In genomic region chr5:88674703-88675442, GRCm38 (mm10) we compare ENCODE assay signal across 8 mouse cellular contexts. TPM values are rescaled to one million over a fixed set of nuclear protein-coding genes. Genes with fewer than 3 reads are reported as not detected.
DNase-seq lines count a peak whose midpoint lies in the region; ATAC-seq and TF ChIP-seq lines count a peak whose summit lies in the region.

No protein-coding gene starts in this region.

- no peak; the same call in 1 of the 2 replicates for ATAC-seq in lung, embryonic 14.5 days (ENCODE audit: insufficient read depth)
- no peak for ATAC-seq in activated CD4-positive, CD25-positive, alpha-beta regulatory T cell, adult 4 months

- TF ChIP-seq CTCF in E14TG2a.4 (conservative IDR thresholded peaks at IDR 0.05; ENCODE audit: low read length): no peak
- TF ChIP-seq CTCF in lung, embryonic 14.5 days (IDR thresholded peaks at IDR 0.05; ENCODE audit: low read depth): no peak

- H3K4me3 ChIP-seq in E14TG2a.4 (replicated peaks; ENCODE audit: low read length): peak overlapping the region; percentile 93
- H3K4me3 ChIP-seq in heart, embryonic 10.5 days: peak overlapping the region; percentile 94
- H3K4me3 ChIP-seq in lung, embryonic 14.5 days (ENCODE audit: low read depth, low read length): peak overlapping the region; percentile 96

- H3K27ac ChIP-seq in heart, embryonic 10.5 days: peak overlapping the region; percentile 99
- peak overlapping the region; percentile 96 for H3K27ac ChIP-seq in lung, embryonic 14.5 days (ENCODE audit: low read depth)

- H3K36me3 ChIP-seq in E14TG2a.4 (ENCODE audit: insufficient read depth, low read length): peaks cover 41% of the 10 kb centered on the region
- peaks cover 35% of the 10 kb centered on the region for H3K36me3 ChIP-seq in heart, embryonic 10.5 days
- peaks cover 33% of the 10 kb centered on the region for H3K36me3 ChIP-seq in lung, embryonic 14.5 days (ENCODE audit: insufficient read depth)

- no peaks in the 10 kb centered on the region for H3K9me3 ChIP-seq in E14TG2a.4 (ENCODE audit: low read length)
- no peaks in the 10 kb centered on the region for H3K9me3 ChIP-seq in heart, embryonic 10.5 days
- H3K9me3 ChIP-seq in lung, embryonic 14.5 days (ENCODE audit: low read depth, low read length): no peaks in the 10 kb centered on the region

- peak overlapping the region; percentile 72 for H3K4me2 ChIP-seq in lung, embryonic 14.5 days

- peak overlapping the region; percentile 95 for H3K9ac ChIP-seq in lung, embryonic 14.5 days

- peak; percentile 23 for DNase-seq in MEL-GATA-1-ER (ENCODE audit: extremely low read depth, low read depth)
- peak; percentile 31 to 51 for DNase-seq in cerebellum, postnatal 14 days
- peak; percentile 79 for DNase-seq in heart, embryonic 10.5 days (ENCODE audit: low spot score)
- peak; percentile 68 for DNase-seq in kidney, adult 9 months
- DNase-seq in lung, embryonic 14.5 days: peak; percentile 33
- peak; percentile 17 for DNase-seq in retina, postnatal 7 days (ENCODE audit: low read depth, low spot score)

- H3K4me1 ChIP-seq in E14TG2a.4 (replicated peaks; ENCODE audit: low read depth, low read length): peaks cover 61% of the 10 kb centered on the region
- H3K4me1 ChIP-seq in heart, embryonic 10.5 days: peaks cover 19% of the 10 kb centered on the region; the same call in 1 of the 2 replicates
- 0 out of 2 replicates have a peak, but pooled peaks cover 8% of the 10 kb centered on the region for H3K4me1 ChIP-seq in lung, embryonic 14.5 days (ENCODE audit: insufficient read depth)

- WGBS in heart, embryonic 10.5 days: under 1% methylated on average over 47 of the region's 47 CpGs
- under 1% methylated on average over 45 of the region's 47 CpGs for WGBS in lung, embryonic 14.5 days

- peaks cover 8% of the 10 kb centered on the region for H3K27me3 ChIP-seq in E14TG2a.4 (ENCODE audit: insufficient read depth, low read length)
- H3K27me3 ChIP-seq in heart, embryonic 10.5 days (ENCODE audit: insufficient read depth, poor library complexity, severe bottlenecking): no peaks in the 10 kb centered on the region
- H3K27me3 ChIP-seq in lung, embryonic 14.5 days (ENCODE audit: insufficient read depth, low read length): no peaks in the 10 kb centered on the region

RNA-seq across cellular contexts. Expression of gene Grsf1, which starts 1.1 kb away (rescaled TPM):
- 71.0 and 71.1 TPM in 2 replicates for polyA plus RNA-seq in heart, embryonic 10.5 days (2016; fragmentation: Nextera tagmentation; extraction: Ambion mirVana)
- polyA plus RNA-seq in lung, embryonic 14.5 days (2014; fragmentation: Nextera tagmentation; extraction: Ambion mirVana): 71.4 and 73.3 TPM in 2 replicates
- 1 to 10 TPM; 7.7 to 9.0 TPM for polyA plus RNA-seq in activated CD4-positive, CD25-positive, alpha-beta regulatory T cell, adult 4 months (2017; shearing (Covaris generic))

RNA-seq across cellular contexts. Expression of gene Mob1b, which starts 45.8 kb away (rescaled TPM):
- 22.3 and 28.8 TPM in 2 replicates for polyA plus RNA-seq in heart, embryonic 10.5 days (2016; fragmentation: Nextera tagmentation; extraction: Ambion mirVana)
- 16.0 and 17.1 TPM in 2 replicates for polyA plus RNA-seq in lung, embryonic 14.5 days (2014; fragmentation: Nextera tagmentation; extraction: Ambion mirVana)
- 10 to 100 TPM; 10.2 to 10.5 TPM for polyA plus RNA-seq in activated CD4-positive, CD25-positive, alpha-beta regulatory T cell, adult 4 months (2017; shearing (Covaris generic))

Comparison
In these comparisons a context has a peak if more than half of its experiments do, and no peak if none do; other contexts are left out.
1. DNase-seq: peak in every context shown above with its lines; median percentile 79 in heart, embryonic 10.5 days; 68 in kidney, adult 9 months; 41 in cerebellum, postnatal 14 days; 33 in lung, embryonic 14.5 days; 23 in MEL-GATA-1-ER; 17 in retina, postnatal 7 days.